Mouse (Mus musculus): Measurements from ENCODE around the gene Smim6.

The Smim6 gene

GRCm38 (mm10) chr11:115901338-115902161 lies 10.3 kb upstream of the Smim6 start:
- DNase-seq: no peak

- DNase-seq: no peak
Measured at GRCm38 (mm10) chr11:115902177-115902576, 9.6 kb upstream of the Smim6 start.

GRCm38 (mm10) chr11:115902831-115903230 lies 9.0 kb upstream of the Smim6 start:
- DNase-seq: no peak

GRCm38 (mm10) chr11:115903384-115904230 lies 8.2 kb upstream of the Smim6 start:
- DNase-seq: no peak

GRCm38 (mm10) chr11:115904231-115904955 lies 7.4 kb upstream of the Smim6 start:
- DNase-seq: no peak

- no peak for DNase-seq
Measured at GRCm38 (mm10) chr11:115904956-115905790, 6.6 kb upstream of the Smim6 start.

- DNase-seq: no peak
Measured at GRCm38 (mm10) chr11:115906116-115906515, 5.7 kb upstream of the Smim6 start.

- DNase-seq: no peak
Measured at GRCm38 (mm10) chr11:115906521-115906920, 5.3 kb upstream of the Smim6 start.

GRCm38 (mm10) chr11:115911134-115911561 lies 669 bp upstream of the Smim6 start:
- DNase-seq: no peak

- DNase-seq: no peak
Measured at GRCm38 (mm10) chr11:115916579-115916978, 4.8 kb downstream of the Smim6 start.

- no peak for DNase-seq
Measured at GRCm38 (mm10) chr11:115918637-115919036, 6.8 kb downstream of the Smim6 start.

GRCm38 (mm10) chr11:115919073-115919472 lies 7.3 kb downstream of the Smim6 start:
- no peak for DNase-seq

GRCm38 (mm10) chr11:115920110-115920818 lies 8.4 kb downstream of the Smim6 start:
- DNase-seq: peak; percentile 55 to 80

GRCm38 (mm10) chr11:115921986-115922385 lies 10.2 kb downstream of the Smim6 start:
- no peak for DNase-seq

- no peak for DNase-seq
Measured at GRCm38 (mm10) chr11:115929031-115929430, 17.2 kb downstream of the Smim6 start.

- no peak for DNase-seq
Measured at GRCm38 (mm10) chr11:115929818-115930217, 18.0 kb downstream of the Smim6 start.

- no peak for DNase-seq
Measured at GRCm38 (mm10) chr11:115931235-115931634, 19.4 kb downstream of the Smim6 start.

GRCm38 (mm10) chr11:115933108-115933746 lies 21.4 kb downstream of the Smim6 start, which contains the start of the genes Sap30bp and Recql5:
Gene Sap30bp, plus strand, starts transcription at chr11:115933282.
Gene Recql5, minus strand, starts transcription at chr11:115933477.
- DNase-seq: peak; percentile 97 to 98

- DNase-seq: no peak
Measured at GRCm38 (mm10) chr11:115933747-115934110, 21.9 kb downstream of the Smim6 start.

- peak; percentile 69 to 78 for DNase-seq
Measured at GRCm38 (mm10) chr11:115939690-115940329, 28.0 kb downstream of the Smim6 start.
